Mouse (Mus musculus) bone marrow macrophage, adult 2 months (primary cell): ENCODE results near the gene Rex1bd.

Experiments used
- CTCF ChIP-seq: IDR thresholded peaks from 2 replicates; pipeline ENCODE4 v1.5.1; 2012; ENCODE audit warnings: low read depth, mild to moderate bottlenecking, low read length, moderate library complexity
- POLR2A ChIP-seq: IDR thresholded peaks from 2 replicates; pipeline ENCODE4 v1.6.1; 2012; ENCODE audit warnings: mild to moderate bottlenecking, low read depth, low read length, borderline replicate concordance

DNA sequence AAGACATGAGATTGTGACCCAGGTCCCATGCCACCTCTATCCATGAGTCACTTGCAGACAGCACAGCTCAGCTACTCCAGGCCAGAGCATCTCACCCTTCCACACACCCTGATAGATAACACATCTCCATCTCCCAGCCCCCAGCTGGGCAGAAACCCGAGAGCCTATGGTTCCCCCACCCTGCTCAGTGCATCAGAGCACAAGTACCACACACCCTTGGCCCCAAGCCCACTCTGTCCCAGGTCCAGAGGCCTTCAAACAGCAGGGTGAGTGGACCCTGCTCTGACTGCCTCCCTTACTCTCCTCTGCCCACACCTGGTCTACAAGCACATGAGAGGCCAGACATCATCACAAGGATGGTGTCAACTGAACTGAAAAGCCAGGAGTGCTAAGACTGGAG lies 38.6 kb downstream of the Rex1bd start:
- no peak for TF ChIP-seq POLR2A
- no peak for TF ChIP-seq CTCF
